Mouse (Mus musculus): Measurements from ENCODE around the gene Hspa8.

DNA sequence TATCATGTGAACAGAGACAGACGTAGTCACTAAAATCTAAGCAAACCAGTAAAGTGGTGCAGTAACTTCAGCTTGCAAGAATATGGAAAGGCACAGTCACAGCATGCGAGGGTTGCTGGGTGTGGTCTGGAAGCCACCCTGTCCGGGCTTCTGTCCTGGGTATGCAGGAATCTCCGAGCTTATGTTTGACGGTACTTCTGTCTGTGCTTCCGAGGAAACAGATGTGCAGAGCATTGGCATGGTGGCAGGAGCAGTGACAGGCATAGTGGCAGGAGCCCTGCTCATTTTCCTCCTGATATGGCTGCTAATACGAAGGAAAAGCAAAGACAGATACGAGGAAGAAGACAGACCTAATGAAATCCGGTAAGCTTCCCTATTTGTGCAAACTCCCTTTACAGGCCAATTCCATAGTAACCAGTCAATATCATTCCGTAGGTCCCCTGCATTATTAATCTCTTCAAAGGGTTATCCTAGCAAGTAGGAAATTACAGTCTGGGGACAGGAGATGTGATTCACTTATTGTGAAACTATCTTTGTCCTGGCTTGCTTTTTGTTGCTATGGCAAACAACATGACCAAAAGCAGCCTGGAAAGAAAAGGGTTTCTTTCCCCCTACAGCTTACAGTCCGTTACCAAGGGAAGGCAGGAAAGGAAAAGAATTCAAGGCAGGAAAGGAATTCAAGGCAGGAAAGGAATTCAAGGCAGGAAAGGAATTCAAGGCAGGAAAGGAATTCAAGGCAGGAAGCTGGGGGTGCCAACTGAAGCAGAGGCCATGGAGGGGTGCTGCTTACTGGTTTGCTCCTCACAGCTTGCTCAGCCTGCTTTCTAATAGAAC is 19.7 kb upstream of the Hspa8 start:
- no peak for TF ChIP-seq CTCF (IDR thresholded peaks at IDR 0.05; ENCODE audit: control insufficient read depth, insufficient read depth, insufficient replicate concordance, low read depth, low read length)
- TF ChIP-seq POLR2A (IDR thresholded peaks at IDR 0.05; ENCODE audit: control insufficient read depth, low read depth, low read length): no peak

Measured in testis, adult 2 months (tissue).